Mouse (Mus musculus) gastrocnemius, postnatal 36 days (tissue): ENCODE measurements at regions not wholly inside any gene's neighbourhood (a gene's known extent, or its start where the extent isn't known, plus 50 kb on each side); places are given as distances from the start of the nearest gene placed in this dataset.
"Not testable (repeated sequence)": the region's sequence is repeated elsewhere in the genome, so short reads cannot be mapped to it uniquely, and the experiment has no call there.

Source experiments
- DNase-seq, 2 experiments: peaks; one replicate each; pipeline ENCODE4 v3.0.0; 2022
- intact Hi-C: fragments of 180-260 bp; cut with DNase I; formaldehyde crosslinking; loops from one replicate; pipeline ENCODE4 v1.15.1; 2025

DNA sequence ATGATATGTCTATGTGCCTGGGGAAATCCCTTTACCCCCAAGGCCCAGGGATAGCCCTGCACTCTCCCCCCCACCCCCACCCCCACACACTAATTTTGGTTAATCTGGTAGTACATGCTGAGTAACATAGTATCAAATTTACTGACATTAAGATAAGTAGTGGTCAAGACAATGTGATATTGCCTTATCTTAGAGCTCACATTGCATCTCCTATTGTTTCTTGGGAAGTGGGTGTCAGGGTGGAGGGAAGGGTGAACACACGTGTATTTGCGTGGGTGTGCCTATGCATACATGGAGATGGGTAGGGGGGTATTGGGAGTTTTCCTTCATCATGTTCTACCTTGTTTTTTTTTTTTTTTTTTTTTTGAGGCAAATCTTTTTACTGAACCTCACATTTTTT is 474.8 kb upstream of the Smim15 start:
- intact Hi-C loops: no loop called here
- no peak for DNase-seq

DNA sequence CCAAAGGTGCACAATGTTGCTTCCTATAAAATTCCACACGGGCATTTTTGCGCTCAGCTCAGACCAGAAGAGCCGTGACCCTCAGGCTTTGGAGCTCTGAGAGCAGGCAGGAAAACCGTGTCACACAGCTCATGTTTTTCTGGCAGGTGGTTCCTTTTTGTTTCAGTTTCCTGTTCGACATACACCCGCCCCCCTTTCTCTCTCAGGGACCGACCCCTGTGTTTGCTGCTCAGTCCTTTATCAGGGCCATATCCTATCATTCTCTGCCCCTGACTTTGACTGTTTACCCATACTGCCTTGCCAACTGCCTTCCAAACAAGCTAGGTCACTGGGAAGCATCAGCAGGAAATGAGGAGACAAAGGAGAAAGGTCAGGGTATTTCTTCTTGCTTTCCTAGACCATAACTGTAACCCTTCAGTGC is 475.5 kb upstream of the Smim15 start:
- intact Hi-C loops: no loop called here
- DNase-seq: no peak

DNA sequence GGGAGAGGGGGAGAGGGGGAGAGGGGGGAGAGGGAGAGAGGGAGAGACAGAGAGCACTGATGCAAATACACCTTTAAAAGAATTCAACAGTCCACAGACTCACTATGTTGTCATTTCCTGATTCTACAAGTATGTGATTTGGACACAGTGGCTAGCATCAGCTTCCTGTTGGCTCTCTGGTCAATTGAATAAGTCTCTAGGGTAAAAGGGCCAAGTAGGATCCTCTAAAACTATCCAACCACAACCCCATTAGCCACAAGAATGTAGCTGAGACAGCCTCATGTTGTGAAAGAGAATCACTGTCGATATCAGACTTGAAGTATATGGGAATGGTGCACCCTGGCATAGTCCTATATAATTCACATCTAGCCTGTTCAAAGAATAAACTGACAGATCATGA is 481.8 kb upstream of the Smim15 start:
- intact Hi-C loops: no loop called here
- no peak for DNase-seq

GRCm38 (mm10) chr13:107561529-107561928 is 482.7 kb upstream of the Smim15 start:
- no peak for DNase-seq
- intact Hi-C loops: no loop called here

GRCm38 (mm10) chr13:107555958-107556357 is 488.3 kb upstream of the Smim15 start:
- intact Hi-C loops: no loop called here
- DNase-seq: no peak

GRCm38 (mm10) chr13:107554091-107554490 is 490.2 kb upstream of the Smim15 start:
- DNase-seq: no peak
- intact Hi-C loops: no loop called here

GRCm38 (mm10) chr13:107552165-107552564 is 492.1 kb upstream of the Smim15 start:
- no peak for DNase-seq
- intact Hi-C loops: no loop called here

GRCm38 (mm10) chr13:107549995-107550394 is 494.3 kb upstream of the Smim15 start:
- DNase-seq, intact Hi-C loops: not testable (repeated sequence)

DNA sequence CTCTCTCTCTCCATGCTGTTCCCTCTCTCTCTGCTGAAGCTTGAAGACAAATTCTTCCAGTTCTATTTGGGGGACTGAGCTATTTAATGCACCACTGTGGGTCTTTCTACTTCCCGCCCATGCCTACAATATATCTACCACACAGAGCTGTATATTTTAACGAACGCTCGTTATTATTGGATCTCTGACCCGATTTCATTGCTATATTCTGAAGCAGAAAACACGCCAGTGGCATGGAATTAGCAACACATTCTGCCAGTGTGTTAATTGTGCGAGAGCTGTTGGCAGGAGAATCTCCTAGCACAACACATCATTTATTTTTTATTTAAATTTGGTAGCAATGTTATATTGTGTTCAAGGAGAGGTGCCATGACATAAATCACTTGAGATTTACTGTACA is 497.2 kb upstream of the Smim15 start:
- no peak for DNase-seq
- intact Hi-C loops: no loop called here

DNA sequence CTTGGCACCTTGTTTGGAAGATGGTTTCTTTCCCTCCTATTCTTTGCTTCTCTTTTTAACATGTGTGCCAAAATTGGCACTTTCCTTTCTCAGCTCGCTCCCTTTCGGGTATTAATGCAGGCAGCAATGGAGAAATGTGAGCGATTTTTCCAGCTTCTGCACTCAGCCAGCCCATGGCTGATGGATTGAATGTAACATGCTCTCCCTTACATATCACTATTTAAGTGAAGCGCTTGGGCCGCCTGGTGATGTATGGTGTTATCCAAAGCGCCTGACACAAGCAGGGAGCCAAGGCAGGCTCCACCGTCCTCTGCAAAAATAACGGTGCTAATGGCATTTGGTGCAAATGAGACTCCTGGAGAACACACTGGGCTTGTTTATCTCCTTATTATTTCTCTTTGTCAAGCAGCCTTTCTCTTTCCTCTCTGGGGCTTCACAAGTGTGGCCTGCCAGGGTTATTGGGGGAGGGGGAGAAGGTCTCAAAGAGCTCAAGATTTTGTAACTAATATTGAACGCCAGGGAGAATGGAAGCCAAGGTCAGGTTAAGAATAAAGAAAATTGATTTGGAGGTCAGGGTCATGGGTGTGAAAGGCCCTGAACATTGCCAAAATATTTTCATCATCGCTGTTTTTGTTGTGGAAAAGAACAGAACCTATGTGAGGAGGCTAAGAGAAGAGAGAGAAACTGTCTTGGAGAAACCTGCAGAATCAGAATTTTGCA is 497.9 kb upstream of the Smim15 start:
- intact Hi-C loops: no loop called here

GRCm38 (mm10) chr13:107541635-107541955 is 502.7 kb upstream of the Smim15 start:
- intact Hi-C loops: no loop called here
- DNase-seq: no peak

More for the DNA sequence above, 497.9 kb upstream of the Smim15 start:
- DNase-seq: no peak

DNA sequence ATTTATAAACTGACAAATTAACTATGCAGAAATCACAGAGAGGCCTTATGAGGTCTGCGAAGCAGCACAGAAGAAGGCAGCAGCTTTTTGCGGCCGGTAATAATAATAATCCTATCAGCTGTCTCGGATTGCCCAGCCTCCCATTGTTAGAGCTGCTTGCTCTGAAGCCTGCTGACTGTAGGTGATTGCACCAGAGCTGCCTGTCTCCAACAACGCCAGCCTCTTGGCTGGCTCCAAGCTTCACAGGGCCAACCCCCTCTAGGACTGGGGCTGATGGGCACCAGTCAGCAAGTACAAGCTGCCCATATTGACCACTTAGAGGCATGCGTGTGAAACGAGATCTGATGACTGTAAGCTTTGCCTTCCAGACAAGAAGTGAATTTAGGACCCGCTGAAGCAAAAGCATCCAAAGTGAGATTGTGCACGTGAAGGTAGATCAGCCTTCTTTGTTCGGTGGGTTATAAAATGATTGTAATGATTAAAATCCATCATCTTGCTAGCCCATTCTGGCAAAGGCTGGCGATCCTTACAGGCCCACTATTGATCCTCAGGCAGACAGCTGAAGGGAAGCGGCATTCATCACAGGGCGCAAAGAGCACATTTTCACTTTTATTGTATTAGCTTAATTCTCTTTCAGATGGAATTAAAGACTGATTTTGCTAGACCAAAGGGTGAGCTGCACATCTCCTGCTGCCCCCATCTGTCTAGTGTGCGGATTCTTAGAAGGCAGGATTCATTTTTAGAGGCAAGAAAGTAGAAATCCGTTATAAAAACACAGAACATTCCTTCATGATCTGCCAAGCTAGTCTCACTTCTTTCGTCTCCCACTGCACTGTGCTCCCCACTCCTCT is 503.2 kb upstream of the Smim15 start:
- no peak for DNase-seq
- intact Hi-C loops: no loop called here

DNA sequence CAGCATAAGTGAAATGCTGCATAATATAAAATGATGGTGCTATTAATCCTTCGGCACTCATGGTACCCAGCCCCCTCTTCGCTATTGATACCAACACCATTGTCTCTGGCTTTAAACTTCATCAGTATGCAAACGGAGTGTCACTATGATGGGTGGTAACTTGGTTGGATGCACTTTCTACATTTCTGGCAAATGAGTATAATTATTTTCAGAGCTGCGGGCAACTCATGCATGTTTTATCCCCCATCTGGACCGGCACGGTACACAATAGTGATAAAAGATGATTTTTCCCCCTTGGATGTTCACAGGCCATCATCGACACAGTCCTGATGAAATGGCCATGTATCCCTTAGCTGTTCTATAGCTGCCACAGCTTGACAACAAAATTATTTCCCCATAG is 503.9 kb upstream of the Smim15 start:
- intact Hi-C loops: no loop called here

GRCm38 (mm10) chr13:107539867-107540266 is 504.4 kb upstream of the Smim15 start:
- DNase-seq: no peak
- intact Hi-C loops: no loop called here

More for the DNA sequence above, 503.9 kb upstream of the Smim15 start:
- no peak for DNase-seq

DNA sequence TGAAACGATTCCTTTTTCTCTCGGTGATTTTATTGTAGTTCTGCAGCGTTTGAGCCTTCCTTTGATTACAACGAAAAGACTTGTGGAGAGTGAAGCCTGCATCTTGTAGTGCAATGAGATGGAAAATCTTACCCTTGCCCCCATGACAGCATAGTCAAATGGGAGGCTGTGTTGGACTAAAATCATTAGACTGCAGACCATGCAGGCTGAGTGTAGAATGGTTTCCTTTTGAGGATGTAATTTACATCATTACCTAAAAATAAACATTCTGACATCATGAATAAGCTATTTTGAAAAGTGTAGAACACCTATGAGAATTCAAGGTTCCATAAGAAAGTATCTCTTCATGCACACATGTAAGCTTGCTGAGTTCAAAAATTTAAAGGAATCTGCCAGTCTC is 504.9 kb upstream of the Smim15 start:
- intact Hi-C loops: no loop called here
- DNase-seq: no peak

- intact Hi-C loops: no loop called here
These were observed 509.0 kb upstream of the Smim15 start for GRCm38 (mm10) chr13:107535213-107535612.

DNA sequence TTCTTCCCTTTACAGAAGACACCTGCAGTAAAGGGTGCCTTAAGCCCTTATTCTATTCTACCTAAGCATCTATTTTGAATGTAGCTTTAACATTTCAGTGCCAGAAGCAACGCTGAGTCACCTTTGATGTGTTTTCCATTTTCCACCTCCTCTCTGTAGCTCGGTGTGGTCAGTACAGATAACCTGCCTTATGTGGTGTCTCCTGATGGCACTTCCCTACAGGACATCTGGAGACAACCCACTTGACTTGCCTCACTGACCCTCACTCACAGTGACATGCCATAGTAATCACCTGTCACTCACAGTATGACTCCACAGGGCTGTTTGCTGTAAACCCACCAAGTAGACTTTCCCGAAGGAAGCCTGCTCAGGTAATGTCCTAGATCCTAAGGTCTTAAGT is 510.9 kb upstream of the Smim15 start:
- DNase-seq: no peak
- intact Hi-C loops: no loop called here

More at GRCm38 (mm10) chr13:107535213-107535612, 509.0 kb upstream of the Smim15 start:
- no peak for DNase-seq

- DNase-seq: no peak
- intact Hi-C loops: no loop called here
These were observed 509.6 kb upstream of the Kif2a start for GRCm38 (mm10) chr13:107531528-107531927.

DNA sequence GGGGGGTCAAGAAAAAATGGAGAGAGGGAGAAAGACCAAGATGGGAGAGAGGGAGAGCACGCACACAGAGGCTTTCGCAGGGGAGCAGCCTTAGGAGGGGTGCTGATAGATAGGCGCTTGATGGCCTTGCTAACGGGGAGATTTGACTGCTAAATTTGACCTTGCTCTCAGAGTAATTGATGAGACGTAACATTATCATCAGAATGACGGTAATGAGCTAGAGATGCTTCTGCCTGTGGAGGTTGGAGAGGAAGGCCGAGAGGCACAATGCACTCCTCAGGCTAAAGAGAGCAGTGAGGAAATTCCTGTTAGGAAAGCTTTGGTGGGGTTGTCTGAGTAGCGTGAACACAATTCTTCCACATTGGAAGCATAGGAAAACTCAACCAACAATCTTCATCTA is 509.1 kb upstream of the Kif2a start:
- intact Hi-C loops: no loop called here
- no peak for DNase-seq

DNA sequence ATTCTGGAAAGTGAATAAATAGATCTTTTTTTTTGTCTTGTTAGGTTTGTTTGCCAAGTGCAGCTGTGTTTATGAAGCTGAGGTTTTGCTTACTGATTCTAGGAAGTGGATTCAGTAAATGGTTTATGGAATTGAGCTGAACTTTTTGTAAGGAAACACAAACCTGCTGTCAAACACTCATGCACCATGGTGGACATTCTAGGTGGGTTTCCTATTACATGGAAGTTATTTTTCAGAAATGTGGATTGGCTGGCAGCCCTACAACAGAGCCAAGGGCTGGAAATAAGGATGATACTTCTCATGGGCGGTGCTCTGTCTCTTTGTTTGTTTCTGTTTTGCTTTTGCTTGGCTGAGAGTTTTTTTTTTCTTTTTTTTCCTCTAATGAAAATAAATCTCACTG is 508.5 kb upstream of the Kif2a start:
- DNase-seq: no peak
- intact Hi-C loops: no loop called here

DNA sequence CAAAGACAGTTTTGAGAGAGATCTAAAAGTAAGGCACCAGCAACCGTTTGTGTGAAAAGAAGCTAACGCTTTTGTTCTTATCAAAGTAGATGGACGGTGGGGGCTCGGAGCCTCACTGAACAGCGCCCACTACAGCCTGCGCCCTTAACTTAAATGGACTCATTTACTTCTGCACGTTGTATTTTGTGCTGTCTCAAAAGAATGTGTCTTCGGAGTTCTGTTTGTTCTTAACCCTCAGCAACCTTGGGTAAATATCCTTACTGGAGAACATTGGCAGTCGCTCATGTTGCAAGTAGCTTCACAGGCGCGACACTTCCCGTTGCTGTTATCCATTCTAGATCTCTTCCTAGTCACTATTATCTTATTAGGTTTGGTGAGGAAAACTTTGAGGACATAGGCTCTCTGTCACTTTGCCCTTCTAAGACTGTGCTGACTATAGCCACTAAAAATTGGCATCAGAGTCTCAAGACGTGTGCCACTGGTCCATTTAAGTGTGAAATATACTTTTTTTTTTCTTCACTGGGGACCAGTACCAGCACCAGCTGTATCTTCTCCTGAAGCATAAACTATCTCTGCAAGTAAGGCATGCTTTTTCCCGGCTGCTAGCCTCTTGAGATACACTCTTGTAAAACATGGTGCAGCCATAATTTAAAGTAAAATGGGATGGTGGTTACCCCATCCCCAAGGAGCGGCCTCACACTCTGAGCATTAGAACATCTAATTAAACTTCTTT is 507.0 kb upstream of the Kif2a start:
- DNase-seq: no peak
- intact Hi-C loops: no loop called here
